Mouse (Mus musculus) brain, embryonic 14.5 days (tissue): ENCODE results near the gene Myo1f.

Experiments used
- CTCF ChIP-seq: fragments of 200-500 bp; IDR thresholded peaks from 2 replicates; pipeline ENCODE4 v1.5.1; 2012; ENCODE audit warnings: inconsistent platforms, mild to moderate bottlenecking, moderate library complexity, borderline replicate concordance; ENCODE audit not compliant: insufficient read depth, insufficient read length; ENCODE audit errors: extremely low read depth
- POLR2A ChIP-seq: fragments of 200-500 bp; IDR thresholded peaks from 2 replicates; pipeline ENCODE4 v1.6.1; 2012; ENCODE audit warnings: mild to moderate bottlenecking, inconsistent platforms, borderline replicate concordance; ENCODE audit not compliant: poor library complexity, insufficient read depth, insufficient read length, severe bottlenecking; ENCODE audit errors: extremely low read depth

DNA sequence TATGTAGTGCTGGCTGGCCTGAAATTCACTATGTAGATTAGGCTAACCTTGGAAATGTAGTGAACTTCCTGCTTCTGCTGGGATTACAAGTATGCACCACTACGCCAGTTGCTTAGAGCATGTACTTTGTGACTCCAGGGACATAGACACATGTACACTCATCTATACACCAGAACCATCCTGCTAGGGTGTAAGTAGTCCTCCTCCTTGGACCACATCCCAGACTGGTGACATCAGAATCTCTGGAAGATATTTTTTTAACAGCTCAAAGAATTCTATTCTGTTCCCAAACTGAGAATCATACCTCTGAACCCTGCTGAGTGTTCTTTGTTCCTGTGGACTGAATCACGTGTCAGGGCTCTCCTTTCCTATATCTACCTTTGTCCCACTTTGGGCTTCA lies 81.5 kb downstream of the Myo1f start:
- TF ChIP-seq CTCF = no peak
- TF ChIP-seq POLR2A = no peak
